ENCODE assay signal across 17 mouse cellular contexts in genomic region chr14:20824517-20824916, GRCm38 (mm10).
"Had no signal": no experiment of that assay in that cellular context is flagged by ENCODE, and none has a peak within 500 bp of the region (broad histone marks: within the 10 kb centered on the region; RNA-seq: fewer than 3 reads in every experiment).

No protein-coding gene starts in this region.

- H3K9me3 ChIP-seq: midbrain, embryonic 10.5 days; midbrain, embryonic 13.5 days; midbrain, embryonic 15.5 days; neural tube, embryonic 12.5 days had no signal

- H3K27ac ChIP-seq: liver, embryonic 14.5 days; midbrain, embryonic 10.5 days; midbrain, embryonic 13.5 days; midbrain, embryonic 15.5 days; neural tube, embryonic 12.5 days had no signal

- H3K36me3 ChIP-seq: midbrain, embryonic 10.5 days; midbrain, embryonic 13.5 days; midbrain, embryonic 15.5 days; neural tube, embryonic 12.5 days had no signal

- DNase-seq: lung, adult 18-20 months; lung, embryonic 14.5 days; lung, postnatal 10 days; lung, postnatal 36 days; retina, postnatal 1 day; right cerebral cortex, adult 18-20 months; right cerebral cortex, postnatal 25 days; right cerebral cortex, postnatal 4 days; spleen, adult 18-20 months; thymus, adult 18-20 months; thymus, postnatal 14 days; thymus, postnatal 36 days had no signal

- H3K4me1 ChIP-seq: midbrain, embryonic 10.5 days; midbrain, embryonic 13.5 days; midbrain, embryonic 15.5 days; neural tube, embryonic 12.5 days had no signal

- H3K4me3 ChIP-seq: midbrain, embryonic 10.5 days; midbrain, embryonic 13.5 days; midbrain, embryonic 15.5 days; neural tube, embryonic 12.5 days had no signal

- H3K9ac ChIP-seq: liver, embryonic 14.5 days; lung, embryonic 14.5 days; midbrain, embryonic 13.5 days; midbrain, embryonic 15.5 days; neural tube, embryonic 12.5 days had no signal

- H3K27me3 ChIP-seq: midbrain, embryonic 13.5 days; midbrain, embryonic 15.5 days; neural tube, embryonic 12.5 days had no signal

- ATAC-seq: midbrain, embryonic 13.5 days; midbrain, embryonic 15.5 days had no signal

- H3K4me2 ChIP-seq: lung, embryonic 14.5 days; midbrain, embryonic 13.5 days; midbrain, embryonic 15.5 days; neural tube, embryonic 12.5 days had no signal
